Mouse (Mus musculus) midbrain, embryonic 16.5 days (tissue): ENCODE data around the gene 9330161L09Rik. TPM values are rescaled to one million over a fixed set of nuclear protein-coding genes. Genes with fewer than 3 reads are reported as not detected.
"Not testable (repeated sequence)": the region's sequence is repeated elsewhere in the genome, so short reads cannot be mapped to it uniquely, and the experiment has no call there.

Source experiments
- ATAC-seq: fragments of 200-750 bp; cut with Nextera tagmentation; 2 replicates; pipeline ENCODE4 v1.8.0; 2017; ENCODE audit warnings: moderate TSS enrichment
- H3K27ac ChIP-seq: fragments of 300-500 bp; sonication (generic); 2 replicates; pipeline ENCODE4 v1.5.1; 2014; ENCODE audit warnings: mild to moderate bottlenecking, low read length, mixed read lengths
- H3K27me3 ChIP-seq: fragments of 300-500 bp; sonication (generic); 2 replicates; pipeline ENCODE4 v1.6.1; 2014; ENCODE audit warnings: low read depth, low read length, mixed read lengths; ENCODE audit not compliant: control insufficient read depth, insufficient read depth
- H3K36me3 ChIP-seq: fragments of 300-500 bp; sonication (generic); 2 replicates; pipeline ENCODE4 v1.6.1; 2014; ENCODE audit warnings: mild to moderate bottlenecking, low read length, moderate library complexity, mixed read lengths; ENCODE audit not compliant: control insufficient read depth, insufficient read depth
- H3K4me1 ChIP-seq: fragments of 300-500 bp; sonication (generic); 2 replicates; pipeline ENCODE4 v1.6.1; 2014; ENCODE audit warnings: mild to moderate bottlenecking, low read length, mixed read lengths; ENCODE audit not compliant: control insufficient read depth, insufficient read depth
- H3K4me2 ChIP-seq: fragments of 300-500 bp; sonication (generic); 2 replicates; pipeline ENCODE4 v1.6.1; 2014; ENCODE audit warnings: mild to moderate bottlenecking, low read length, mixed read lengths
- H3K4me3 ChIP-seq: fragments of 300-500 bp; sonication (generic); 2 replicates; pipeline ENCODE4 v1.5.1; 2014; ENCODE audit warnings: low read depth, mild to moderate bottlenecking, low read length, moderate library complexity, mixed read lengths
- H3K9ac ChIP-seq: fragments of 300-500 bp; sonication (generic); 2 replicates; pipeline ENCODE4 v1.6.1; 2014; ENCODE audit warnings: low read depth, low read length, mixed read lengths
- H3K9me3 ChIP-seq: fragments of 300-500 bp; sonication (generic); replicated peaks from 2 replicates; pipeline ENCODE4 v1.6.1; 2014; ENCODE audit warnings: mild to moderate bottlenecking, low read length, mixed read lengths; ENCODE audit not compliant: control insufficient read depth, poor library complexity, severe bottlenecking
- WGBS: fragments of 180-500 bp; shearing (Covaris S2); extraction: QIAGEN DNeasy Blood & Tissue Kit; methylation state at CpG from one replicate; pipeline ENCODE4 v1.1.7; 2014; 5-methylcytosine and 5-hydroxymethylcytosine counted together
- polyA plus RNA-seq: library from polyadenylated mRNA; unstranded; fragments of >200 nt; fragmentation: Nextera tagmentation; extraction: Ambion mirVana; gene quantifications from 2 replicates; pipeline ENCODE4 v1.2.1, GENCODE M21; 2015

Gene 9330161L09Rik
- 1.2 and 1.4 TPM in 2 replicates for polyA plus RNA-seq

DNA sequence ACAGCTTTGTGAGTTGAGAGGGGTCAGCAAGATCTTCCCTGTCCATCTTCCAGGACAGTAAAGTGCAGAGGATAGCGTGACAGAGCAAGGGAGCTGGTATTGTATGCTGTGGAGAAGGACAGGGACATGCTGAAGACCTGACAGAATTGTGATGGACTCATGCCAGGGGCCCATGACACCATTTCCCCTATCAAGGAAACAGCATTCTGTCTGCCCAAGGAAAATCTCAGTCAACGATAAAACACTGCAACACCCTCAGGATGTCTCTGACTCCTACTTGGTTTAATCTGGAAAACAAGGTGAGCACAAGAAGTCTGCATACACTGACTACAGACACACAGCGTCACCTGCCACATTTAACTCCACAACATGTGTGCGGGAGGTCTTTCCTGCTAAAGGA lies at the start of gene 9330161L09Rik:
9330161L09Rik (minus strand) TSS at position 101 of the 400 bp plus-strand sequence.
- H3K4me3 ChIP-seq: no peak within 1 kb of the TSS
- H3K4me2 ChIP-seq: no peak within 1 kb of the TSS
- H3K36me3 ChIP-seq: peaks cover 58% of the 10 kb centered on the region
- H3K27me3 ChIP-seq: no peaks in the 10 kb centered on the region
- ATAC-seq: no peak
- H3K27ac ChIP-seq: no peak within 1 kb of the TSS
- H3K9me3 ChIP-seq: no peaks in the 10 kb centered on the region
- no peaks in the 10 kb centered on the region for H3K4me1 ChIP-seq
- no peak within 1 kb of the TSS for H3K9ac ChIP-seq
- WGBS: 96% methylated on average over 4 of the region's 4 CpGs

DNA sequence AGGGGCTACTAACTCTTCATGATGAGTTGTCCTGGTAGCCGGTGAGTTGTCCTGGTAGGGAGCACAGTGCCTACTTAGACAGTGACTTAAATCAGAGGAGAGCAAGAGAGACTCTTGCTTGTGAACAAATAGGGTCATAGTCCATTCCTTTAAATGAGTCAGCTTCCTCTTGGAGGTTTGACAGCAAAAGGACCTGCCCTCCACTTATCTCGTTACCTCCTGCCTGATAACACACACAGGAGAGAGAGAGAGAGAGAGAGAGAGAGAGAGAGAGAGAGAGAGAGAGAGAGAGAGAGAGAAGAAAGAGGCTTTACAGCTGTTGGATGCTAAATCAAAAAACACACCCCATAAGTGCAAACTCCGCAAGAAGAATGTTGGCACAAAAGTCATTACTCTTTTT lies 49.5 kb upstream of the 9330161L09Rik start, which contains the start of gene Ifi27l2b:
Ifi27l2b (minus strand) TSS at position 84 of the 400 bp plus-strand sequence.
- H3K9me3 ChIP-seq: no peaks in the 10 kb centered on the region
- H3K4me2 ChIP-seq: no peak within 1 kb of the TSS
- no peak within 1 kb of the TSS for H3K27ac ChIP-seq
- no peaks in the 10 kb centered on the region for H3K27me3 ChIP-seq
- no peak for ATAC-seq
- 84% methylated on average over 3 of the region's 3 CpGs for WGBS
- H3K4me3 ChIP-seq: no peak within 1 kb of the TSS
- no peak within 1 kb of the TSS for H3K9ac ChIP-seq
- H3K4me1 ChIP-seq: no peaks in the 10 kb centered on the region
- H3K36me3 ChIP-seq: no peaks in the 10 kb centered on the region

DNA sequence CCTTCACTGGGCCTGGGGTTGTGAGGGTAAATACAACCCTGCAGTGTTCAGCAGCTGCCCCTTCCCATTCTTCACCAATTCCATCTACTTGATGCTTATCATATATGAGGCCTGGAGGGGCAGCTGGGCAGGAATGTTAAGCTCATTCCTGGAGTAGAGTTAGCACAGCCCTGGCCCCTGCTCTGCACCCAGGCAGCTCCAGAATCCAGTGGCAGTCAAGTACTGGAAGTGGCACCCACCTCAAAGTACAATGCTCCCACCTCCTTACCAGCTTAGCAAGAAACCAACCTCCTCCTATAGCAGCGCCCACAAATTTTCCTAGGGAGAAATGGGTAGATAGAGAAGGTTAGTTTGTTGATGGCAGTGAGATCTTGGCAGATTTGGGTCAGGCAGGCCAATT lies 49.1 kb upstream of the 9330161L09Rik start:
- not testable (repeated sequence) for H3K9me3 ChIP-seq, H3K27ac ChIP-seq, H3K27me3 ChIP-seq, H3K4me3 ChIP-seq, H3K9ac ChIP-seq, H3K36me3 ChIP-seq, ATAC-seq, H3K4me2 ChIP-seq, H3K4me1 ChIP-seq
- WGBS: no CpG with 5 or more reads among the region's 1 CpGs

DNA sequence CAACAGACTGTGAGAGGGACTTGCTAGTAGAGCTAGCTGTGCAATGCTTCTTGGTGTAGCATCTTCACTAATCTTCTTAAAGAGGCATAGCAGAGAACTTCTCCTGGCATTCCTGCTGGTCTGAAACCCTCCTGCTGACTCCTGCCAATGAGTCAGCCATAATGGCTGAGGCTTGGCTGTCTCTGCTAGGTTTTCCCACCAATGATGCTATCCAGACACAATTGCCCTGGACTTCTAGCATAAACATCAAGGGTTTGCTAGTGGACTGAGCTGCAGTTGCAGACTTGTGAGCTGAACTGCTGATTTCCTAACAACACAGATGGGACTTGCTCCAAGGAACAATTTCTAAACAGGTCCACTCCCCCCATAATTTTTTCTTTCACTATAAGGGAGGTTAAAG lies 45.7 kb upstream of the 9330161L09Rik start:
- Histone ChIP-seq H3K9me3 (no peaks in the 10 kb centered on the region), H3K4me3 (no peak overlapping the region), H3K27me3 (no peaks in the 10 kb centered on the region), H3K9ac (no peak overlapping the region), H3K4me2 (no peak overlapping the region), H3K27ac (no peak overlapping the region), H3K36me3 (no peaks in the 10 kb centered on the region), H3K4me1 (no peaks in the 10 kb centered on the region)
- no peak for ATAC-seq

DNA sequence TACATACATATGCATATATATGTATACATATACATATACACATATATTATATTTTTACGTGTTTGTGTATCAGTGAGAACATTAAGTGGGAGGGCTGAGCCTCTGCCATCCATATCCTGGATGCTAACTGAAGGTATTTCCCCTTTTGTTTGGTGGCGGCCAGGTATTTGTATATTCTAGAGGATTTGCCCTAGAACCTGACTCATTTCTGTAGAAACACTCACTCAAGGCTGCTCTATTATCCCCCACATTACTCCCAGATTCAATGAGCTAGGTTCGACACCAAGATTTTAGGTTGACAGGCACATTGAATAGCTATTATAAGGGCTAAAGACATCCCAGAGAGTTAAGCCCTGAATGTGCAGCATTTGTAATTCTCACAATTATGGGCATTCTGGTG lies 37.4 kb upstream of the 9330161L09Rik start:
- Histone ChIP-seq H3K36me3 (no peaks in the 10 kb centered on the region), H3K4me2 (no peak overlapping the region), H3K9me3 (no peaks in the 10 kb centered on the region)

DNA sequence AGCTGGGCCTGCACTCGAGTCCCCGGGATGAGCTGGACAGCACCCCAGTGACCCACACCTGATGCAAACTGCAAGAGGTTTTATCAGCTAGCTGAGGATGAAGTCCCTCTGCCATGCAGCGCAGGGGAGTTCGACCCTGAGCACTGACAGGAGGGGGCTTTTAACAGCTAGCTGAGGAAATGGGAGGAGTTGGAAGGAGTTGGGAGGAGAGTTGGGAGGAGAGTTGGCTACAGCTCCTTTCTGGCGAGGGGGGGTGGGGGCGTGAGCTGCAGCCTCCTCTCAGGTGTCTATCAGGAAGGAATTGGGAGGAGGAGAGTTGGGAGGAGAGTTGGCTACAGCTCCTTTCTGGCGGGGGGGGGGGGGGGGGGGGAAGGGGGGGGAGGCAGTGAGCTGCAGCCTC lies 36.6 kb upstream of the 9330161L09Rik start:
- not testable (repeated sequence) for ATAC-seq, H3K27me3 ChIP-seq, H3K9me3 ChIP-seq

More for the DNA sequence above, 37.4 kb upstream of the 9330161L09Rik start:
- no peak overlapping the region for H3K9ac ChIP-seq
- H3K4me3 ChIP-seq: no peak overlapping the region
- no peak overlapping the region for H3K27ac ChIP-seq
- 67% methylated on average over 3 of the region's 3 CpGs for WGBS
- H3K27me3 ChIP-seq: no peaks in the 10 kb centered on the region
- ATAC-seq: no peak
- no peaks in the 10 kb centered on the region for H3K4me1 ChIP-seq

GRCm38 (mm10) chr12:103443524-103443923 lies 35.9 kb upstream of the 9330161L09Rik start, which contains the start of gene Ifi27l2a:
Ifi27l2a (minus strand) TSS chr12:103443680.
- H3K36me3 ChIP-seq: no peaks in the 10 kb centered on the region
- H3K4me3 ChIP-seq: no peak within 1 kb of the TSS
- H3K9me3 ChIP-seq: no peaks in the 10 kb centered on the region
- H3K27me3 ChIP-seq: no peaks in the 10 kb centered on the region
- H3K9ac ChIP-seq: no peak within 1 kb of the TSS
- H3K4me2 ChIP-seq: no peak within 1 kb of the TSS
- 47% methylated on average over 3 of the region's 3 CpGs for WGBS
- no peaks in the 10 kb centered on the region for H3K4me1 ChIP-seq
- no peak within 1 kb of the TSS for H3K27ac ChIP-seq
- no peak for ATAC-seq

More for the DNA sequence above, 36.6 kb upstream of the 9330161L09Rik start:
- not testable (repeated sequence) for H3K36me3 ChIP-seq, H3K4me2 ChIP-seq, H3K9ac ChIP-seq, H3K4me3 ChIP-seq, H3K27ac ChIP-seq, H3K4me1 ChIP-seq
- 59% methylated on average over 5 of the region's 7 CpGs for WGBS

- Histone ChIP-seq H3K36me3 (no peaks in the 10 kb centered on the region), H3K9ac (no peak overlapping the region), H3K27ac (no peak overlapping the region), H3K4me2 (no peak overlapping the region), H3K4me1 (no peaks in the 10 kb centered on the region), H3K27me3 (no peaks in the 10 kb centered on the region), H3K4me3 (no peak overlapping the region), H3K9me3 (no peaks in the 10 kb centered on the region)
- no peak for ATAC-seq
- 92% methylated on average over 1 of the region's 1 CpGs for WGBS
These were observed 30.0 kb upstream of the 9330161L09Rik start for GRCm38 (mm10) chr12:103437601-103438000.

GRCm38 (mm10) chr12:103434861-103435260 lies 27.2 kb upstream of the 9330161L09Rik start:
- Histone ChIP-seq H3K4me1 (no peaks in the 10 kb centered on the region), H3K4me2 (no peak overlapping the region), H3K27ac (no peak overlapping the region), H3K4me3 (no peak overlapping the region), H3K9me3 (no peaks in the 10 kb centered on the region), H3K36me3 (no peaks in the 10 kb centered on the region), H3K9ac (no peak overlapping the region), H3K27me3 (no peaks in the 10 kb centered on the region)
- no peak for ATAC-seq
